Mouse (Mus musculus) small intestine, adult 2 months (tissue): ENCODE results near the gene Qsox2.

ENCODE experiments used
- CTCF ChIP-seq: fragments of 200-500 bp; IDR thresholded peaks from 2 replicates; pipeline ENCODE4 v1.5.1; 2012; ENCODE audit warnings: low read depth, mild to moderate bottlenecking, control low read depth, inconsistent platforms, low read length, moderate library complexity, mixed read lengths; ENCODE audit not compliant: insufficient replicate concordance, insufficient read length; ENCODE audit errors: extremely low read depth
- POLR2A ChIP-seq: fragments of 200-500 bp; IDR thresholded peaks from 2 replicates; pipeline ENCODE4 v1.6.1; 2012; ENCODE audit warnings: low read depth, mild to moderate bottlenecking, control low read depth, inconsistent platforms, low read length, moderate library complexity

DNA sequence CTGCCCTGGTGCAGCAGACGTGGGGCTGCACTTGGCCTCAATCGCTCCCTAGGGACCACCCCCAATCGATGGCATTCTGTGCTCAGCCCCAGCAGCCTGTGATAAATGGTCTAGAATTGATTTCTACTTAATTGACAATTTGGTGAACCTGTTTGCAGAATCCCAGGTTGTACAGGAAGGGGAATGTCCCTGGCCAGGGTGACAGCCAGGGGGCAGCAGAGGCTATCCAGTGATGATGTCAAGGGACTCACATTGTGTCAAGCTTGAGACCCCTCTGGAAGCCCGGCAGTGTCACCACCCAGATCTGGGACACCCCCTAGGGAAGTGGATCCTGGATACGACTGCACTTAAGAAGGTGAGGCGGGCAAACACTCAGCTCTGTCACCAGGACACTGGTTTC, 54.7 kb downstream of the Qsox2 start:
- TF ChIP-seq CTCF (peak; percentile 66; the same call in 1 of the 2 replicates), POLR2A (no peak)
